Mouse (Mus musculus) layer of hippocampus, postnatal 10 days (tissue): ENCODE measurements at regions not wholly inside any gene's neighbourhood (a gene's known extent, or its start where the extent isn't known, plus 50 kb on each side); places are given as distances from the start of the nearest gene placed in this dataset.

ENCODE experiments used
- DNase-seq, 2 experiments: peaks; one replicate each; pipeline ENCODE4 v3.0.0; 2021; ENCODE audit warnings: low spot score in 2 of 2

DNA sequence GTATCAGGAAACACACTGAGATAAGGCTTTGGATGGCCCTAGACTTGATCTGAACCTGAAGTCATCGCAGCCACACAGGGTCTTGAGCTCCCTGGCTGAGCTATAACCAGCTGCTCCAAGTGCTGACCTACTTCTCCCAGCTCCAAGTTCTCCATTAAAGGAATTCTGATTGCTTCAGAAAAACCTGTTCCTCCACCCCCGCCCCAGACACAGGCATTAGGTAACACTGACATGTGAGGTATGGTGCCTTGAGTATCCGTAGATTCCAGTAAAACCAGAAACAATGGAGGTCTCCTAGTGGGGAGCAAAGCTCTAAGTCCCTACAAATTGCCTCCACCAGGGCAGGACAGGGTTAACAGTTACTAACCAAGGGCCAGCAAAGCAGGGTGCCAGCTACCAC lies 129.4 kb upstream of the Topaz1 start:
- DNase-seq = no peak

- DNase-seq = no peak
Measured at GRCm38 (mm10) chr9:122625081-122625480, 122.1 kb upstream of the Topaz1 start.

DNA sequence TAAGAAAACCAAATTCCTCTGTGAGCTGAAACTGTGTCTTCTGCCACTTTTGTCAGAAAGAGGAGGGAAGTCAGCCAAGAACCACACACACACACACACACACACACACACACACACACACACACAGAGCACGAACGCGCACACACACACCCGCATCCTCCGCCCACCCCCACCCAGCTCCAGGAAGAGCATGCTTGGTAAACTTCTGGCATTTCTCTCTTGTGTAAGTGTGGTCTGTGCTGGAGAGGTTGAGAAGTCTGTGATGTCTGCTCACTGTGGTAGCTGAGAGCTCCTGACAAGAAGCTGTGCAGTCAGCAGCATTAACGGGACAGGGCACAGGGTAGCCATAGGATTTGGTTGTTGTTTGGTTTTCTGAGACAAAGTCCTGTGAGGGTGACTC lies 120.8 kb upstream of the Topaz1 start:
- no peak for DNase-seq

DNA sequence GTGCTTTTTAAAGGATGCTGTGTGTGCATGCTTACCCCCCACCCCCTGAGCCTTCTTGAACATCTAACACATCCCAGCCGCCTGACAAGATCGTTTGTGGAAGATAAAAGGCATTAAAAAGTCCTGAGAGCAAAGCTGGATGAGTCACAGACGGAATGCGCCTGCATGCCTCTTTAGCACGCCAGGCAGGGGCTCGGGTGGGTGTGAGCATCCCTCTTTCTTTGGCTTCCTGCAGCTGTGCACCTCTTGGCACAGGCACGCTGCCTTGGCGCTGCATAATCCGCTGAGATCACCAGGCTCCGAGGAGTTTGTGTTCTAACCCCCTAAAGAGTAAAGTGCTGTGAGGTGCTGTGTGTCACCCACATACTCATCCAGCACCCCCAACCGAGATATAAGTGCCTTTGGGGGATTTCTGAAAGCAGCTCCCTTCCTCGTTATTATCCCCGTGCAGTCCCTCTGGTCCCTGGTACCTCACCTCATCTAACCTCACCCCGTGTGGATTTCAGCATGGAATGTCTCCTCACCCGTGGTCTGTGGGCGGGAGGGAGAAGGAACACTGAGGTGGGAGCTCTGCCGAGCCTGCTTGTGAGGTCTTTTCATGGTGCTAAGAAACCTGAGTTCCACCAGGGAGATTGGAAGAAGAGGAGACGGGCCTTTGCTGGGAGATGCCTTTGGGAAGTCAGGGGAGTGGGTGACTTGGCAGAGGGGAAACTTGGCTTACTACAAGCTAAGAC lies 117.8 kb upstream of the Topaz1 start:
- DNase-seq = no peak

DNA sequence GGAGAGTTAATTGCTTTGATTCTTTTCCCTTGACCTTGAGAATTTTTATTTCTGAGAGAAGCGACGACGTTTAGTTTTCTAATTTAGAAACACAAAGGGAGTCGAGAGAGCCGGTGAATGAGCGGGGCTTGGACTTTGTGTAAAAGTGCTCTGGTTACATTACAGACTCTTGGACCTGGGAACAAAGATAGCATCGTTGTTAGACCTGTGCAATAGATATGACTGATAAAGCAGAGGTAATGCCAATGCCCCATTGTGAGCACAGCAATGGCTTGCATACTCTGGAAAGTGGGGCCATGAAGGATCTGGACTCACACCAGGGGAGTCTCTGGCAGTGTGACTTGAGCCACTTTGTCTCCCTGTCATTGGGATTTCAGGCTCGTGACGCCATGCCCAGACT lies 115.4 kb upstream of the Topaz1 start:
- no peak for DNase-seq

DNA sequence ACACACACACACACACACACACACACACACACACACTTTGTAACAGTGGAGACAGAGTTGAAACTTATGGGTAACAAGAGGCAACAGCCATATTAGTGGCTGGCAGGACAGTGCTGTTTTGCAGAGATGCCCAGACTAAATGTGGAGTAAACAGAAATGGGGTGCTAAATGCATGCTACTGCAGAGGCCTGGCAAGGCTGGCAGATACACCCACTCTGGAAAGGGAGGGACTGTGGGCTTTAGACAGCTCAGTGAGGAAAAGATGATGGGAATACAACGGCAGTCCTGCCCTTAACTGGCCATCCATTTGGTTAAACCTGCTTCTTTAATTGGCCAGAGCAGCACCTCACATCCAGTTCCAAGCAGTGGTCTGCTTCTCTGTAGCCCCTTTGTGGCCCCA lies 113.7 kb upstream of the Topaz1 start:
- DNase-seq = no peak

DNA sequence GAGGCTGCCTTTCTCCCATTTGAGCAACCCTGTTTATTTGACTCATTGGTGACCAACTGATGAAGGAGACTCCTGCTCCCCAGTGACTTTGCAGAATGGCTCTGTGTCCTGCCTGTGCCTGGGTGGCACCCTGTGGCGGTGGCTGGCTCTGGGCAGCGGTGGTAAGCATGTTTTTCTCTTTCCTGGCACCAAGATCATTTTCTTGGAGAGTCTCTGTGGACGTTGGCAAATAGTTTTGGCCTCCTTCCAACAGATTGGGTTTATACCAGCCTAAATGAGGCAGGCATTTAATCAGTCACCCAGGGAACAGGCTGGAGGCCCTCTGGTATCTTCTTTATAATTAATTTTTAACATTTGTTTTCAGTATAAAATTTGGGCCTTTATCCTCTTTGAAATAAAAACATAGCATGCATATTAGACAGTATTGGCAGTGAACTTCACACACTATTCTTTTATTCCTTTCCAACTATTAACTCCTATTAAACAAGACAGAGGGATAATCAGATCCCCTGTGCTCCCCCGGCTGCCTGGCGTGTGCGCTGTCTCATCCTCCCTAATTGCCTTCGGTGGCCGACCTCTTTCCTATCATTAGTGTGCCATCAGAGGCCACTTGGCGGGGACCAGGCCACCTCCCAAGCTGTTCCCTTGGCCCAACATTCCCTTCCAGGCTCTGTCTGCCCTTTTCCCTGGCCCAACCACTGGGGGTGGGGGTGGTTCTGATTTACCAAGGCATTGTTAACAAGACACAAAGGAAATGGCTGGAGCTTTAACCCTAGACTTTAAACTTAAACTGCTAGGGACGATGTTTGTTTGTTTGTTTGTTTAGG lies 111.8 kb upstream of the Topaz1 start:
- DNase-seq = peak; percentile 50 to 65

GRCm38 (mm10) chr9:122637591-122637990 lies 109.6 kb upstream of the Topaz1 start:
- DNase-seq = no peak

GRCm38 (mm10) chr9:122639239-122639638 lies 107.9 kb upstream of the Topaz1 start:
- DNase-seq = no peak

DNA sequence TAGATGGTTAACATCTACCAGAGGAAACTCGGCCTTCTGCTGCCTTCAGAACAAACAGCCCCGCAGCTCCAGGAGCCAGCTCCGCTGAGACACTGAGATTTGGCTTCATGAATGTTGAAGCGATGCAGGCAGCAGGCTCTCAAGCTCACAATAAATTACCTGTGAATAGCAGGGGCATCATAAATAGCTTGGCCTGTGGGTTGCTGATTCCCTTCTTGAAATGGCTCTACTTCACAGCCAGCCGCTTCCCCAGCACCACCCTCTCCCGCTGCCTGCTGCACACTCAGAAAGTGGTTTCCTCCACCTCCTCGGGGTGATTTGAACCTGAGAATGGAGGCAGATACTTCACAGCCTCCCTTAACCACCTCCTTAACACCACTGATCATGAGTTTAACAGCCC lies 104.2 kb upstream of the Topaz1 start:
- no peak for DNase-seq

DNA sequence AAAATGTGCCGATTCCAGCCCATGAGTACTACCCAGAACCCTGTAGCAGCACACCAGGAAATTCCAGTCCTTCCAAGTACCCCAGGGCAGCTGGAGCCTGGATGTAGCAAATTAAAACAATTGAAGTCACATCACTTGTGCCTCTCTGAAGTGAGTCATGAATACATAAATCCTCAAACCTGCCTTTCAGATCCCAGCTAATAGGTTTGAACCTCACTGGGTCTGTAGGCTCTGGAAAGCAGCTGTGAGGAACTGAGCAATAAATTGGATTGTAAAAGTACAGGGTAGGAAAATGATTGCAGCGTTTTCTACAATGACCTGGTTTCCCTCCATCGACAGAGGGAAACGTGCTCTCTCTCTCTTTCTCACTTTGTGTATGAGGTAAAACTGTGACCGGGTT lies 101.6 kb upstream of the Topaz1 start:
- DNase-seq = no peak

GRCm38 (mm10) chr9:122650862-122651261 lies 96.3 kb upstream of the Topaz1 start:
- DNase-seq = no peak

DNA sequence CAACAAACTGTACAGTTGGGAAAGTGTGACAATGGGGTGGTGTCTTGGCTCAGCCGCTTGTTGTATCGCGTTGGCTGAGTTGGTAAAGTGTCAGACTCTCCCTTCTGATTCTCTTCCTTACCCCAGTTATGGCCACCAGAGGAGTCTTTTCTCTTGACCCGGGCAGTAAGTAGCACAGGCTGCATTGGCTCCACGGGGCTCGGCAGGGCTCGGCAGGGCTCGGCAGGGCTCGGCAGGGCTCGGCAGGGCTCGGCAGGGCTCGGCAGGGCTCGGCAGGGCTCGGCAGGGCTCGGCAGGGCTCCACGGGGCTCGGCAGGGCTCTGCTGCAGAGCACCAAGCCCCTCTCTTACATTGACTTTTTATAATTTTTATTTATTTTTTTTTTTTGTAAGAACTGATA lies 91.6 kb upstream of the Topaz1 start:
- DNase-seq = peak; percentile 49 to 61

DNA sequence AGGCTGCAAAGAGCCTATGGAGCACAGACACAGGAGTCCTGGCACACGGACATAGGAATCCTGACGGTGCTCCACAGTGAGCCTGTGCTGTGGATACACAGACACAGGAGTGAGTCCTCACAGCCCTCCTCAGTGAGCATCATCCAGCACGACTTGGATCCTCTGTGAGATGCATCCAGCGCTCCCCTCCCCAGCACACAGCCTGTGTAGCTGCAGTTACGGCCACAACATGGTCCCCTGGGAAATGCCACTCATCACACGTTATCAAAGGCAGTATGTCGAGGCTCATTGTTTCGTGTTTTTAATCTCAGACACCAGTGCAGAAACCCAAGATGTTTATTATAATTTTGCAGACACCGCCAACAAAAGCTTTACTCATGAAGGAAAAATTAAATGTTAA lies 87.1 kb upstream of the Topaz1 start:
- no peak for DNase-seq

- DNase-seq = no peak
Measured at GRCm38 (mm10) chr9:122666978-122667645, 80.0 kb upstream of the Topaz1 start.

DNA sequence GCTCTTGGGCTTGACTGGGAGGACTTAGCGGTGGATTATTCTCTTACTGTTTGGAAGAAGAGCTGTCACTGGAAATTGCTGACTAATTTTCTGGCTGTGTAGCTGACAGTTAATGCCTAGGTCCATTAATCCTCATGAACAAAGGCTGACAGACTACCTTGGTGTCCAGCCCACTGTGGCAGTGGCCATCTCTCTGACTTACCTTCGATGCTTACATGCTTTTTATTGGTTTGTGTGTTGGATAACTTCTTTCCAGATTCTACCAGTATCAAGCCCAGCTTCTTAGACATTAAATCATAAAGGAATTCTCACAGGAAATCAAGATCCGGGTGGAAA lies 79.5 kb upstream of the Topaz1 start:
- no peak for DNase-seq

GRCm38 (mm10) chr9:122673777-122674176 lies 73.4 kb upstream of the Topaz1 start:
- no peak for DNase-seq

DNA sequence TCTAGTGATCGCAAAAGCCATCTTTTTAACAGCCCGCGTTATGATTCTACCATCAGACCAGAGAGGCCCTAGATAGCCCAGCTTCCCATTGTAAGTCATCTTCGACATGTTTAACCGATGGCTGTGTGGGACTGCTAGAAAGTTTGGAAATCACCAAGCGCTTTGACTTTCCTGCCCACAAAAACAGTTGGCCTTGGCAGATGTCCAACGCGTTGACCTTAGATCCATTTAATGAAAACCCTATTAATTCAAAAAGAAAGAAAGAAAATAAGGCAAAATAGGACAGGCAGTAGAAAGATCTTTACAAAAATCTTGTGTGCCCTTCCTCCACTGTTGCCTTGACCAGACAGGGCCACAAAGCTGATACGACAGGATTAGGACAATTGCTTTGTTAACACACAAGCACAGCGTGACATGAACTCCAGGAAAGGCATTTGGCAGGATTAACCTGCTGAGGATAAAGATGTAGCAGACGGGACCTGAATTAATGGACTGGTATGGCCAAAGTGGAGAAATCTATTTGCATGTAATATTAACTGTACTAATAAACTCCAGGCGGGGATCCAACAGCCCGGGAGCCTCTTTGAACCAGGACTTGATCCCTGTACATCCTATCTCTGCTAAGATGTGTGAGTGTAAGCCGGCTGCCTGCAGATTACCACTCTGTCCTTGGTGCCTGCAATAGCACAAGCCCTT lies 69.0 kb upstream of the Topaz1 start:
- no peak for DNase-seq

GRCm38 (mm10) chr9:122687170-122687569 lies 60.0 kb upstream of the Topaz1 start:
- peak; percentile 44 to 64 for DNase-seq

GRCm38 (mm10) chr9:122691879-122692278 lies 55.3 kb upstream of the Topaz1 start:
- DNase-seq = peak; percentile 55 to 62

- DNase-seq = no peak
Measured at GRCm38 (mm10) chr9:122695724-122696123, 51.4 kb upstream of the Topaz1 start.
